Mouse (Mus musculus) embryonic facial prominence, embryonic 13.5 days (tissue): ENCODE measurements around the gene Setx. TPM values are rescaled to one million over a fixed set of nuclear protein-coding genes. Genes with fewer than 3 reads are reported as not detected.
"Not testable (repeated sequence)": the region's sequence is repeated elsewhere in the genome, so short reads cannot be mapped to it uniquely, and the experiment has no call there.

Source experiments
- ATAC-seq: fragments of 200-750 bp; cut with Nextera tagmentation; 2 replicates; pipeline ENCODE4 v1.8.0; 2017; ENCODE audit warnings: low read depth; ENCODE audit not compliant: insufficient number of reproducible peaks, insufficient read depth, low FRiP score, low TSS enrichment
- H3K27ac ChIP-seq: fragments of 300-500 bp; sonication (generic); 2 replicates; pipeline ENCODE4 v1.5.1; 2015; ENCODE audit warnings: moderate library complexity, mild to moderate bottlenecking, inconsistent platforms
- H3K27me3 ChIP-seq: fragments of 300-500 bp; sonication (generic); 2 replicates; pipeline ENCODE4 v1.6.1; 2015; ENCODE audit warnings: mild to moderate bottlenecking, inconsistent platforms
- H3K36me3 ChIP-seq: fragments of 300-500 bp; sonication (generic); 2 replicates; pipeline ENCODE4 v1.6.1; 2015; ENCODE audit warnings: mild to moderate bottlenecking, inconsistent platforms
- H3K4me1 ChIP-seq: fragments of 300-500 bp; sonication (generic); 2 replicates; pipeline ENCODE4 v1.6.1; 2015; ENCODE audit warnings: inconsistent platforms
- H3K4me2 ChIP-seq: fragments of 300-500 bp; sonication (generic); 2 replicates; pipeline ENCODE4 v1.6.1; 2015; ENCODE audit warnings: moderate library complexity, mild to moderate bottlenecking, inconsistent platforms
- H3K4me3 ChIP-seq: fragments of 300-500 bp; sonication (generic); 2 replicates; pipeline ENCODE4 v1.5.1; 2015; ENCODE audit warnings: mild to moderate bottlenecking, inconsistent platforms
- H3K9ac ChIP-seq: fragments of 300-500 bp; sonication (generic); 2 replicates; pipeline ENCODE4 v1.6.1; 2015; ENCODE audit warnings: mild to moderate bottlenecking, inconsistent platforms
- H3K9me3 ChIP-seq: fragments of 300-500 bp; sonication (generic); 2 replicates; pipeline ENCODE4 v1.6.1; 2016; ENCODE audit warnings: inconsistent platforms
- WGBS: fragments of 180-500 bp; shearing (Covaris S2); methylation state at CpG from one replicate; pipeline ENCODE4 v1.1.7; 2015; ENCODE audit warnings: mixed read lengths; 5-methylcytosine and 5-hydroxymethylcytosine counted together
- polyA plus RNA-seq: library from polyadenylated mRNA; unstranded; fragments of >200 nt; fragmentation: Nextera tagmentation; extraction: Ambion mirVana; gene quantifications from 2 replicates; pipeline ENCODE4 v1.2.1, GENCODE M21; 2015

Gene Setx
- polyA plus RNA-seq, 1 experiment from 2014 or later: 13.2 TPM

DNA sequence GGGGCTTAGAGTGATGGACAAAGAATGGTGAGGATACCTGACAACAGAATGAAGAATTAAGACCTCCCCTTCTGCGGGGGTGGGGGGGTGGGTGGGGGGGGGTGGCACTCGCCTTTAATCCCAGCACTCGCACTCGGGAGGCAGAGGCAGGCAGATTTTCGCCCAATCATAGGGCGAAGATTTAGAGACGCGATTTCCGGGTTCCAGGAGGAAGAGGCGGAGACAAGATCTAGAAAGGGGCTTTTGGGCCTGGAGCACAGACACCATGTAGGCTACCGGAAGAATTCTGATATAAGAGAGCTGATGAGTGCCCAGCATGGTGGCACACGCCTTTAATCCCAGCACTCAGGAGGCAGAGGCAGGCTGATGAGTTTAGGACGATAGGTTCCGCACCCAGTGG, 24.3 kb upstream of the Setx start:
- Histone ChIP-seq H3K4me3 (no peak overlapping the region), H3K4me2 (no peak overlapping the region), H3K9me3 (no peaks in the 10 kb centered on the region), H3K4me1 (no peaks in the 10 kb centered on the region; the same call in 1 of the 2 replicates), H3K27me3 (no peaks in the 10 kb centered on the region), H3K36me3 (no peaks in the 10 kb centered on the region), H3K9ac (no peak overlapping the region), H3K27ac (no peak overlapping the region)
- WGBS: 87% methylated on average over 14 of the region's 14 CpGs
- ATAC-seq: no peak

DNA sequence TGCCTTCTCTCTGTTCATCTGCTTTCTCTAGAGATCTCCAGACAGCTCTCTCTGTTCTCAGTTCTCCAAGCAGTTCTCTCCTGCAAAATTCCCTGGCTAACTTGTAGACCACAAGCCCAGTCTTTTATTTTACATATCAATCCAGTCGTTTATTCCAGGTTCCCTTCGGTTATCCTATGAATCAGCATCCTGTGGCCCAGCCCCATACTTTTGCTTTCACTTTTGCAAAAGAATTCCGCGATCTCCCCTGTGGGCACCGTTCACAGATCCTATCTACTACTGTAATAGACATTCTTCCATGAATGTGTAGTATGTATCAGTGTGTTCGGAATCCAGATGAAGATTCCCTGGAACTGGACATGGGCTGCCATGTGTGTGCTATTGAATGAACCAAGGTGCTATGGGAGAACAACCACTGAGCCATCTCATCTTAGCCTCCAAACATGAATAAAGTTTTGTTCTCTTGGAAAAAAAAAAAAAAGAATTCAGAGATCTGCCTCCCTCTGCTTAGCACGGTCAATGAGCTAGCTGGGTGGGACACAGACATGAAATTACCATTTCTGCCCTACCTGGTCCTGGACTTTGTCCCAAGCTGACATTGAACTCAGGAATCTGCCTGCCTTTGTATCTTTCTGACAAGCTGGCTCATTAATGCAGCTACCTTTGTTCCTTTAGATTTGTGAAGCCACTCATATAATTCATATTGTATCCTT, 23.0 kb upstream of the Setx start:
- H3K27me3 ChIP-seq: no peaks in the 10 kb centered on the region
- 71% methylated on average over 7 of the region's 7 CpGs for WGBS
- H3K9me3 ChIP-seq: no peaks in the 10 kb centered on the region
- H3K4me2 ChIP-seq: peak overlapping the region; percentile 22; the same call in 1 of the 2 replicates
- 0 out of 2 replicates have a peak overlapping the region, but pooled peaks have one; percentile 44 for H3K9ac ChIP-seq
- no peak for ATAC-seq
- no peak overlapping the region for H3K4me3 ChIP-seq
- H3K36me3 ChIP-seq: no peaks in the 10 kb centered on the region
- H3K27ac ChIP-seq: no peak overlapping the region
- H3K4me1 ChIP-seq: no peaks in the 10 kb centered on the region; the same call in 1 of the 2 replicates

DNA sequence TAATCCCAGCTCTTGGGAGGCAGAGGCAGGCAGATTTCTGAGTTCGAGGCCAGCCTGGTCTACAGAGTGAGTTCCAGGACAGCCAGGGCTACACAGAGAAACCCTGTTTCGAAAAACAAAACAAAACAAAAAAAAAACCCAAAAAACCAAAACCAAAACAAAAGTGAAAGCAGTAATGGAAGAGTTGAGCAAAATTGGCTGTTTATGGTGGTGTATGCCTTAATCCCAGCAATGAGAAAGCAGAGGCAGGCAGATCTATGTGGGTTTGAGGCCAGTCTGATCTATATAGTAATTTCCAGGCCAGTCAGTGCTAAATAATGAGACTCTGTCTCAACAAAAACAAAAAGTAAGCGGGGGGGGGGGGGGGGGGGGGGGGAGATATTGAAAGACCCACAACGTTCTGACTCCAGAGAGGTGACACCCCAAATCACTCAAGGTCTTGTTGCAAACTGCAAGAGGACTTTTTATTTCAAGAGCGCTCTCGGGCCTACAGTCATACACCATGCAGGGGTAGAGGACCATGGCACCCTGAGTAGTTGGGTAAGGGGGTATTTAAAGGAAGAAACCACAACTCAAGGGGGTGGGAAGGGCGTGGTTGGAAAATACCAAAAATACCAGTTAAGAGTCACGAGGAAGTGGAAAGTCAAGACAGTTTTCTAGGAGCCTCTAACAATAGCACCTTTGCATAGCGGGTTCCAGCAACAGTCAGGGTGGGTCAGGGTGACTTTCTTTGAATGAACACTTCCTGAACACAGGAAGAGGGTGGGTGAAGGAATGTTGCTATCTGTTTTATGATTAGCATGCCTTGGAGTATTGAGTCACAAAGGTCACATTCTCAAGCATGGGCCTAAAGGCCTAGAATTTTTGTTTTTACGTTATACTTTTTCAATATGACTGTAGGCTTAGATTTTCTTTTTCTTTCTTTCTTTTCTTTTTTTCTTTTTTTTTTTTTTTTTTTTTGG, 21.3 kb upstream of the Setx start:
- not testable (repeated sequence) for H3K36me3 ChIP-seq, H3K9ac ChIP-seq, H3K27me3 ChIP-seq, ATAC-seq, H3K4me3 ChIP-seq, H3K4me2 ChIP-seq, H3K27ac ChIP-seq, H3K9me3 ChIP-seq, H3K4me1 ChIP-seq
- 83% methylated on average over 9 of the region's 10 CpGs for whole genome bisulfite sequencing

DNA sequence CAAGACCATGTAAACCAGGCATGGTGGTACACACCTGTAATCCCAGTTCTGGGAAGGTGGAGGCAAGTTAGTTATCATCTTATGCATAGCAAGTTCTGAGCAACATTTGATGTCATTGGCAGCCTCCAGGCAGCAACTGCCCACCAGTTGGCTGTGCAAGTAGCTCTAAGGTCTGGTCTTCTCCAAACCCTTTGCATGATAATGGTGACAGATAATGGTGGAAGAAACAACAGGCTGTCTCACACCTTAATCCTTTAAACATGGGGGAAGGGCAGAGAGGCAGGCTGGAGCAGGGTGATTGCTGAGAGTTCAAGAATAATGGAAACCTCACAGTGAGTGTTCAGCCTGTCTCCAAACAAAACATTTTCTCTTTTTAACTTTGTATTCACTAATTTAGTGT, 3.0 kb upstream of the Setx start:
- no peak for ATAC-seq
- Histone ChIP-seq H3K27ac (no peak overlapping the region), H3K9me3 (no peaks in the 10 kb centered on the region), H3K4me1 (peaks cover 3% of the 10 kb centered on the region), H3K27me3 (no peaks in the 10 kb centered on the region), H3K4me3 (no peak overlapping the region), H3K4me2 (no peak overlapping the region), H3K9ac (no peak overlapping the region), H3K36me3 (no peaks in the 10 kb centered on the region)

DNA sequence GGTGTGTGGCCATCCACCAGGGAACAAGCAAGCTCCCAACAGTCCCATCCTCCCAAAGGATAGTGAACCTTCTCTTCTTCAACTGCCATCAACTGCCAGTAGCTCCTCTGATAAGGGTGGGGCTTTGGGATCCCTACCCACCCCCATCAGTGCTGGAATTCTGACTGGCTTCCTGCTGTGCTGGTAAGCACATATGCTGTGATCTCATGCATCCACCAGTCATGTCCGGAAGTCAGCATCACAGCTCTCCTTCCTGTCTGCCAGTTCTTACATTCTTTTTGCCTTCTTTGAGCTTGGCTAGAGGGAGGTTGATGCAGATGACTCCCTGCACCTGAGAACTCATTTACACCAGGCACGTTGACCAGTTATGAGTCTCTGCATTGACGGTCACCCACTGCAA, 1.5 kb upstream of the Setx start:
- H3K9me3 ChIP-seq: no peaks in the 10 kb centered on the region
- ATAC-seq: no peak
- no peak overlapping the region for H3K9ac ChIP-seq

DNA sequence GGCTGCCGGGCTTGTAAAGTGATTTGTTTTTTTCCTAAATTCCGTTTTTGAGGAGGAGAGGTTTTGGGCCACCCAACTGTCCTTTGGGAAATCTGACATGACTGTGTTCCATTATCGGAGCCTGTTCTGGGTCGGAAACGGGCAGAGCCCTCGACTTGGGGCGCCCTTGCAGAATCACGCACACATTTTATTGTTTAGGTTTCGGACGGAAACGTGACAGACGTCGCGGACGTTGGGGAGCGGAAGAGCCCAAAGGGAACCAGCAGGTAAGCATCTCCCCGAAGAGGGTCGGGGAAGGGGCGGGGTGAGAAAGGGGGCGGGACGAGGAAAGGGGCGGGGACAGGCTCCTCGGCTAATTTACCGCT, 572 bp downstream of the Setx start:
- no peak for ATAC-seq
- H3K27ac ChIP-seq: peak overlapping the region; percentile 95
- H3K36me3 ChIP-seq: peaks cover 24% of the 10 kb centered on the region
- peaks cover 11% of the 10 kb centered on the region for H3K4me1 ChIP-seq
- H3K9ac ChIP-seq: peak overlapping the region; percentile 91
- no peaks in the 10 kb centered on the region for H3K27me3 ChIP-seq
- under 1% methylated on average over 24 of the region's 24 CpGs for WGBS
- H3K9me3 ChIP-seq: no peaks in the 10 kb centered on the region
- H3K4me2 ChIP-seq: peak overlapping the region; percentile 81
- H3K4me3 ChIP-seq: peak overlapping the region; percentile 78

More for the DNA sequence above, 1.5 kb upstream of the Setx start:
- Histone ChIP-seq H3K4me1 (peaks cover 11% of the 10 kb centered on the region), H3K4me3 (no peak overlapping the region), H3K36me3 (peaks cover 5% of the 10 kb centered on the region; the same call in 1 of the 2 replicates), H3K27me3 (no peaks in the 10 kb centered on the region), H3K4me2 (no peak overlapping the region), H3K27ac (no peak overlapping the region)
- 83% methylated on average over 3 of the region's 3 CpGs for WGBS

DNA sequence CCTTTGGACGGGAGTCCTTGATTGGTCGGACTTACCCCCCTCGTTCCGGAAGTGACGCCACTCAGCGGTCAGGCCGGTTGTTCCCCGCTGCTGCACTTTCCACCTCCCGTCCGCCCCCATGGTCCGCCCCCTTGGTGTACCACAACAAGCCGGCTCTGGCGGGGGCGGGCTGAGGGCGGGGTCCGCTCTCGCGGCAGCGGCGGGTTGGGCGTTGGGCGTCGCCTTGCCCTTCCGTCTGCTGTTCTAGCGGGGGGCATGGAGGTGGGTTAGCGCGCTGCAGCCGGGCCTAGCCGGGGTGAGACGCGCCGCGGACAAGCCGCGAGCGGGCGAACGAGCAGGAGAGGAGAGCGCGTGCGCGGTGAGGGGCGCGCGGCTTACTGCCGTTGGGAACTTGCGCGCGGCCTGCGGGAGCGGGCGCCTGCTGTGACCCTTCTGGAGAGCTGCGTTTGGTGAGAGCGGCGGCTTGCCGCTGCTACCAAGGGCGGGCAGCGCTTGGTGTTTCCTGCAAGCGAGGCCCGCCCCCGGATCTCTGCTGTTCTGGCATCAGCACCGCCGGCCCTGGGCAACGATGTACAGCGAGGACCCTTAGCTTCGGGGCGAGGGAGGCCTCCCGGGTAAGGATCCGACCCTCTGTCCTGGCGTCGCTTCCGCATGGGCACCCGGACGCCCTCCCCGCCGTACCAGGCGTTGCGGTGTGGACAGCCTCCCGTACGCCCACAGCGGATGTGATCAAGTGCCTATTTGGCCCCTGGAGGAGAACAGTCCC, 1.1 kb downstream of the Setx start:
- Histone ChIP-seq H3K4me3 (peak overlapping the region; percentile 78), H3K27me3 (no peaks in the 10 kb centered on the region), H3K36me3 (peaks cover 29% of the 10 kb centered on the region), H3K4me2 (peak overlapping the region; percentile 81), H3K9me3 (no peaks in the 10 kb centered on the region), H3K27ac (peak overlapping the region; percentile 95), H3K9ac (peak overlapping the region; percentile 91), H3K4me1 (peaks cover 11% of the 10 kb centered on the region)
- WGBS: under 1% methylated on average over 81 of the region's 81 CpGs
- peak; percentile 99 for ATAC-seq

DNA sequence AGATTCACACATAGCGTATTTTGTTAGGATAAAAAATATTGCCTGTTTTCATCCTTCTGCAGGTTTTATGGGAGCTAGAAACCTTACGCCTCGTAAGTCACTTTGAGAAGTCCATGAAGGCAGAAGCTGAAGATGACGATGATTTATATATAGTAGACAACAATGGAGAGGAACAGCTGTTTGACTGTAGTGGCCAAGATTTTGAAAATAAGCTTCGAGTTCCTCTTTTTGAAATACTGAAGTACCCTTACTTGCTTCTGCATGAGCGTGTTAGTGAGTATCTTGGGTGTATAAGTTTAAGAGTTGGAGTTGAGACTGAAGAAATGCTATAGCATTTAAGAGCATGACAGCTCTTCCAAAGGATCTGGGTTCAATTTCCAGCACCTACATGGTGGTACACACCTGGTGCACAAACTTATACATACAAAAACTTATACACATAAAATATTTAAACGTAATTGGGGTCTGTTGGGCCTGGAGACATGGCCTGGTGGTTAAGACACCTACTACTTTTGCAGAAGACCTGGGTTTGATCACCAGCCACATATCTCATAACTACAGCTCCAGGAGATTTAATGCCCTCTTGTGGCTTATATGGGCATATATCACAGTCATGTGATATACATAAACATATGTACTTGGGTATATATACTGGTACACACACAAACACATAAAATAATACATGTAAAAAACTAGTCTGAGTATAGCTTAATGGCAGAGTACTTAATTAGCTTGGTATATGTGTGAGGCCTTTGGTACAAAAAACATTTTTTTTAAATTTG, 6.3 kb downstream of the Setx start:
- Histone ChIP-seq H3K4me3 (no peak overlapping the region), H3K9ac (no peak overlapping the region), H3K4me2 (no peak overlapping the region), H3K4me1 (peaks cover 11% of the 10 kb centered on the region), H3K27me3 (no peaks in the 10 kb centered on the region), H3K36me3 (peaks cover 70% of the 10 kb centered on the region), H3K9me3 (no peaks in the 10 kb centered on the region), H3K27ac (no peak overlapping the region)
- ATAC-seq: no peak
- 94% methylated on average over 7 of the region's 7 CpGs for WGBS

DNA sequence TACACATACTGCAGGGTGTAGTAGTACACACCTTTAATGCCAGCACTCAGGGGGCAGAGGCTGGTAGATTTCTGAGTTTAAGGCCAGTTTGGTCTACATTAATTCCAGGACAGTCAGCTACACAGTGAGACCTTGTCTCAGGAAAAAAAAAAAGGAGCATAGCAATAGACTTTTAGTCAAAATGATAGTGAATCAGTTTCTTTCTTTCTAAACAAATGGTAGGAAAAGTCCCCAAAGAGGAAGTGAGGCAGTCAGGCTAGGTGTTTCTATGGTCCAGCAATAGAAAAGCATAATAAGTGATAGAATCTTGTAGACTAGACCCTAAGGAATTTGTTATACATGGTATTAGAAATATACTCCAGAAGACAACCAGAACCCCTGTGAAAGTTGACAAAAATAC, 11.2 kb downstream of the Setx start:
- Histone ChIP-seq H3K9me3 (no peaks in the 10 kb centered on the region), H3K4me1 (no peaks in the 10 kb centered on the region), H3K4me2 (no peak overlapping the region), H3K4me3 (no peak overlapping the region), H3K36me3 (peaks cover 75% of the 10 kb centered on the region), H3K27ac (no peak overlapping the region), H3K9ac (no peak overlapping the region), H3K27me3 (no peaks in the 10 kb centered on the region)
- ATAC-seq: no peak

DNA sequence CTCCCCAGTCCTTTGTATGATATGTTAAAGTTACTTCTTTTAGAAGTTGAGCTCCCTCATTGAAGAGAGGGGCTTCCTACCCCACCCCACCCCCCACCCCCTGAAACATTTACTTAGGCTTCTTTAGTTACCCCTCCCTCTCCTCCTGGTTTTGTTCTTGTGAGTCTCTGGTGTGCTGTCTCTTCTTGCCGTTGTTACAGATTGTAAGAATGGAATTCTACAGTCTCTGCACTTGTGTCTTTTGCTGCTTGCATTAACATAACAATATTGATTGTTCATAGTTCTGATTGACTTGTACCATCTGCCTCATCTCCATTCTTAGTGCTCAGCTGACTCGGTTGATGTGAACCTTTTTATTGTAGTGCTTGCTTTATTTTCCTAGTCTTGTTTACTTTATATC, 28.0 kb downstream of the Setx start:
- ATAC-seq: no peak
- 83% methylated on average over 2 of the region's 2 CpGs for WGBS
- H3K4me2 ChIP-seq: no peak overlapping the region
- no peak overlapping the region for H3K27ac ChIP-seq
- no peak overlapping the region for H3K4me3 ChIP-seq
- peaks cover 74% of the 10 kb centered on the region for H3K36me3 ChIP-seq
- no peaks in the 10 kb centered on the region for H3K27me3 ChIP-seq
- H3K4me1 ChIP-seq: no peaks in the 10 kb centered on the region
- H3K9ac ChIP-seq: no peak overlapping the region
- no peaks in the 10 kb centered on the region for H3K9me3 ChIP-seq

DNA sequence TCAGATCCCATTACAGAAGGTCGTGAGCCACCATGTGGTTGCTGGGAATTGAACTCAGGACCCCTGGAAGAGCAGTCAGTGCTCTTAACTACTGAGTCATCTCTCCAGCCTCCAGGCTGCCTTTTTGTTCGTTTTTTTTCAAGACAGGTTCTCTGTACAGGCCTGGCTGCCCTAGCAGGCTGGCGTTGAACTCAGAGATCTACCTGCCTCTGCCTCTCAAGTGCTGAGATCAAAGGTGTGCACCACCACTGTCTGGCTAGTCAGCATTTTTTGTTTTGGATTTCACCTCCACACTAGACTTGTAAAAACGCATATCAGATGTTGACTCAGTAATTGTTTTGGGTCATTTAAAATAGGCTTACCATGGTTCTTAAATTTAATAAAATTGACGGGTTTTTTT, 44.1 kb downstream of the Setx start:
- Histone ChIP-seq H3K9me3 (no peaks in the 10 kb centered on the region), H3K36me3 (peaks cover 81% of the 10 kb centered on the region), H3K4me3 (no peak overlapping the region), H3K9ac (no peak overlapping the region), H3K27me3 (no peaks in the 10 kb centered on the region), H3K4me1 (no peaks in the 10 kb centered on the region), H3K4me2 (no peak overlapping the region), H3K27ac (no peak overlapping the region)
- 89% methylated on average over 5 of the region's 5 CpGs for WGBS
- no peak for ATAC-seq
